Mouse (Mus musculus) olfactory bulb, adult 2 months (tissue): Measurements from ENCODE around the gene 3110021N24Rik. TPM values are rescaled to one million over a fixed set of nuclear protein-coding genes. Genes with fewer than 3 reads are reported as not detected.

Experiments used
- H3K27ac ChIP-seq: fragments of 200-500 bp; 2 replicates; pipeline ENCODE4 v1.5.1; 2012; ENCODE audit warnings: low read depth, low read length; ENCODE audit not compliant: insufficient read depth
- H3K4me1 ChIP-seq: fragments of 200-500 bp; 2 replicates; pipeline ENCODE4 v1.6.1; 2012; ENCODE audit warnings: low read length; ENCODE audit not compliant: control insufficient read depth, insufficient read depth
- H3K4me3 ChIP-seq: fragments of 200-500 bp; 2 replicates; pipeline ENCODE4 v1.5.1; 2012; ENCODE audit warnings: mild to moderate bottlenecking, low read depth, low read length, moderate library complexity; ENCODE audit not compliant: insufficient read depth
- CTCF ChIP-seq: fragments of 200-500 bp; IDR thresholded peaks from 2 replicates; pipeline ENCODE4 v1.5.1; 2012; ENCODE audit warnings: low read depth, mild to moderate bottlenecking, low read length, moderate library complexity; ENCODE audit not compliant: insufficient read depth
- POLR2A ChIP-seq: fragments of 200-500 bp; IDR thresholded peaks from 2 replicates; pipeline ENCODE4 v1.6.1; 2012; ENCODE audit warnings: mild to moderate bottlenecking, low read depth, low read length, moderate library complexity; ENCODE audit not compliant: insufficient read depth
- WGBS: fragments of 180-500 bp; shearing (Covaris S2); methylation state at CpG from one replicate; pipeline ENCODE4 v1.1.7; 2018; 5-methylcytosine and 5-hydroxymethylcytosine counted together
- polyA plus RNA-seq: library from polyadenylated mRNA; stranded (reverse); fragments of >200 nt; gene quantifications from 2 replicates; pipeline ENCODE4 v1.2.4, GENCODE M21; 2012; ENCODE audit warnings: low replicate concordance; ENCODE audit not compliant: missing spikeins, insufficient read depth, insufficient read length

Gene 3110021N24Rik
- polyA plus RNA-seq, 1 experiment: not detected

- Histone ChIP-seq H3K4me1 (no peaks in the 10 kb centered on the region), H3K4me3 (no peak overlapping the region), H3K27ac (no peak overlapping the region)
- no peak for TF ChIP-seq CTCF
- no peak for TF ChIP-seq POLR2A
- WGBS: 55% methylated on average over 6 of the region's 6 CpGs
Observed at GRCm38 (mm10) chr4:108789258-108789936, 69.9 kb downstream of the 3110021N24Rik start.

GRCm38 (mm10) chr4:108790507-108790906 lies 71.1 kb downstream of the 3110021N24Rik start:
- H3K4me1 ChIP-seq: no peaks in the 10 kb centered on the region
- no peak overlapping the region for H3K4me3 ChIP-seq
- no peak overlapping the region for H3K27ac ChIP-seq
- TF ChIP-seq CTCF (no peak), POLR2A (no peak)
- WGBS: 91% methylated on average over 1 of the region's 1 CpGs

- TF ChIP-seq CTCF: no peak
- no peak for TF ChIP-seq POLR2A
- no peak overlapping the region for H3K4me3 ChIP-seq
- H3K27ac ChIP-seq: no peak overlapping the region
- no peaks in the 10 kb centered on the region for H3K4me1 ChIP-seq
- 28% methylated on average over 1 of the region's 1 CpGs for WGBS
Observed at GRCm38 (mm10) chr4:108793941-108794340, 74.5 kb downstream of the 3110021N24Rik start.

- TF ChIP-seq POLR2A (no peak), CTCF (no peak)
Observed at GRCm38 (mm10) chr4:108796701-108797100, 77.3 kb downstream of the 3110021N24Rik start.

GRCm38 (mm10) chr4:108798083-108798830 lies 78.8 kb downstream of the 3110021N24Rik start:
- no peaks in the 10 kb centered on the region for H3K4me1 ChIP-seq
- H3K27ac ChIP-seq: no peak overlapping the region
- no peak overlapping the region for H3K4me3 ChIP-seq
- no peak for TF ChIP-seq CTCF
- no peak for TF ChIP-seq POLR2A
- 61% methylated on average over 2 of the region's 2 CpGs for WGBS

More at GRCm38 (mm10) chr4:108796701-108797100, 77.3 kb downstream of the 3110021N24Rik start:
- no peaks in the 10 kb centered on the region for H3K4me1 ChIP-seq
- H3K4me3 ChIP-seq: no peak overlapping the region
- WGBS: 64% methylated on average over 4 of the region's 4 CpGs
- no peak overlapping the region for H3K27ac ChIP-seq

GRCm38 (mm10) chr4:108803535-108803934 lies 84.1 kb downstream of the 3110021N24Rik start:
- Histone ChIP-seq H3K4me1 (no peaks in the 10 kb centered on the region), H3K4me3 (no peak overlapping the region), H3K27ac (peak overlapping the region; percentile 47)
- 36% methylated on average over 2 of the region's 2 CpGs for WGBS
- no peak for TF ChIP-seq CTCF
- TF ChIP-seq POLR2A: no peak

GRCm38 (mm10) chr4:108811142-108811541 lies 91.7 kb downstream of the 3110021N24Rik start:
- 74% methylated on average over 4 of the region's 4 CpGs for WGBS
- TF ChIP-seq CTCF: no peak
- no peak for TF ChIP-seq POLR2A

GRCm38 (mm10) chr4:108811550-108811949 lies 92.1 kb downstream of the 3110021N24Rik start:
- Histone ChIP-seq H3K27ac (no peak overlapping the region), H3K4me3 (no peak overlapping the region), H3K4me1 (no peaks in the 10 kb centered on the region)
- TF ChIP-seq CTCF (no peak), POLR2A (no peak)
- 59% methylated on average over 6 of the region's 6 CpGs for WGBS

More at GRCm38 (mm10) chr4:108811142-108811541, 91.7 kb downstream of the 3110021N24Rik start:
- no peaks in the 10 kb centered on the region for H3K4me1 ChIP-seq
- H3K27ac ChIP-seq: no peak overlapping the region
- no peak overlapping the region for H3K4me3 ChIP-seq

- no peak overlapping the region for H3K27ac ChIP-seq
- WGBS: 89% methylated on average over 3 of the region's 3 CpGs
- H3K4me1 ChIP-seq: peaks cover 4% of the 10 kb centered on the region; the same call in 1 of the 2 replicates
- no peak overlapping the region for H3K4me3 ChIP-seq
- no peak for TF ChIP-seq CTCF
- no peak for TF ChIP-seq POLR2A
Observed at GRCm38 (mm10) chr4:108825677-108826076, 106.2 kb downstream of the 3110021N24Rik start.
